Mouse (Mus musculus): ENCODE measurements at regions not wholly inside any gene's neighbourhood (a gene's known extent, or its start where the extent isn't known, plus 50 kb on each side); places are given as distances from the start of the nearest gene placed in this dataset.

DNA sequence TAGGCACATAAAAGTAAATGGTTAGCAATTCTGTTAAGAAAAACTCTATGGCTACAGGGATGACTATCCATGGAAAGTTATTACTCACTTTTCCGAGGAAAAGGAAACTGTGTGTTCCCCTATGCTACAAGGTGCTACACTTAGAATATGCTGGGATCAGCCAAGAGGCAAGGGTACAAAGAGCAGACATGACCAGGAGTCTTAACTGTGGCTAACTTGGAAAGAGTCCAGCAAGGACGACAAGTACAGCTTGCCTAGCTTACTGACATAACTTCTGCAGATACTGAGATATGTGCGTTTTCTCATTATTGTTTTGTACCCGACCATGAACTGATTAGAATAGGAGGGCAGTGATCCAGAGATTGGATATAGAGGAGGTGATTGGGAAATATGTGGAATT lies 296.4 kb downstream of the Gm16223 start:
- no peaks in the 10 kb centered on the region for H3K36me3 ChIP-seq (ENCODE audit: control insufficient read depth, insufficient read depth, low read length)
- no peaks in the 10 kb centered on the region for H3K9me3 ChIP-seq (ENCODE audit: control insufficient read depth, low read length)
- ATAC-seq (ENCODE audit: low FRiP score) (no peak), DNase-seq (ENCODE audit: low spot score) (no peak)
- H3K27ac ChIP-seq (ENCODE audit: low read depth, low read length), result no peak overlapping the region
- no peak overlapping the region for H3K4me2 ChIP-seq (replicated peaks; ENCODE audit: low read depth, low read length)
- H3K9ac ChIP-seq (ENCODE audit: low read depth, low read length), result no peak overlapping the region
- no peaks in the 10 kb centered on the region for H3K4me1 ChIP-seq (replicated peaks; ENCODE audit: control insufficient read depth, insufficient read depth, low read length)
- WGBS, result 84% methylated on average over 4 of the region's 4 CpGs
- no peak overlapping the region for H3K4me3 ChIP-seq (ENCODE audit: low read depth, low read length)
- H3K27me3 ChIP-seq (ENCODE audit: control insufficient read depth, insufficient read depth, low read length), result no peaks in the 10 kb centered on the region

- no peak overlapping the region for H3K4me2 ChIP-seq (replicated peaks; ENCODE audit: low read depth, low read length)
- no peak overlapping the region for H3K4me3 ChIP-seq (ENCODE audit: low read depth, low read length)
- no peaks in the 10 kb centered on the region for H3K9me3 ChIP-seq (ENCODE audit: control insufficient read depth, low read length)
- no peak for DNase-seq (ENCODE audit: low spot score)
- H3K36me3 ChIP-seq (ENCODE audit: control insufficient read depth, insufficient read depth, low read length), result no peaks in the 10 kb centered on the region
- no peak overlapping the region for H3K27ac ChIP-seq (ENCODE audit: low read depth, low read length)
- ATAC-seq (ENCODE audit: low FRiP score), result no peak
- H3K9ac ChIP-seq (ENCODE audit: low read depth, low read length), result no peak overlapping the region
- H3K4me1 ChIP-seq (replicated peaks; ENCODE audit: control insufficient read depth, insufficient read depth, low read length), result no peaks in the 10 kb centered on the region
- H3K27me3 ChIP-seq (ENCODE audit: control insufficient read depth, insufficient read depth, low read length), result no peaks in the 10 kb centered on the region
- WGBS, result 94% methylated on average over 1 of the region's 1 CpGs
These were observed 320.2 kb downstream of the Gm16223 start for GRCm38 (mm10) chr5:42387959-42388358.

DNA sequence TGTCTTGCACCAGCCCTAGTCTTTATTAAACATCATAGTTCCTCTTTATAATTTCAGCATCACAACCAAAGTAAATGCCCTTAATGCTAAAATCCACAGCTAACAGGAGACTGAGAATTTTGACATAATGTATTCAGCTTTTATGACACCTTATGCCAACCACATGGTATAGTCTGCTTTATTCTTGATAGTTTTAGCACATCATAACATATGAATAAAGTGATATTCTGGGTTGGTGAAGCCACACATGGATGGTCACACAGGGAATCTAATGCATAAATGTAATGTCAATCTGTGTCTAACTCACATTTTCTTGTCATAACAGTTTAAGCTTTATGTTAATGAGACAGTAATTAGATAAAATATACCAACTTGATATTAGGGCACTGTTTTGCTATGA lies 328.9 kb downstream of the Gm16223 start:
- DNase-seq (ENCODE audit: low spot score) (no peak), ATAC-seq (ENCODE audit: low FRiP score) (no peak)
- Histone ChIP-seq H3K9me3 (ENCODE audit: control insufficient read depth, low read length) (no peaks in the 10 kb centered on the region), H3K4me2 (replicated peaks; ENCODE audit: low read depth, low read length) (no peak overlapping the region), H3K36me3 (ENCODE audit: control insufficient read depth, insufficient read depth, low read length) (no peaks in the 10 kb centered on the region), H3K27me3 (ENCODE audit: control insufficient read depth, insufficient read depth, low read length) (no peaks in the 10 kb centered on the region), H3K4me1 (replicated peaks; ENCODE audit: control insufficient read depth, insufficient read depth, low read length) (no peaks in the 10 kb centered on the region), H3K27ac (ENCODE audit: low read depth, low read length) (no peak overlapping the region), H3K4me3 (ENCODE audit: low read depth, low read length) (no peak overlapping the region), H3K9ac (ENCODE audit: low read depth, low read length) (no peak overlapping the region)

DNA sequence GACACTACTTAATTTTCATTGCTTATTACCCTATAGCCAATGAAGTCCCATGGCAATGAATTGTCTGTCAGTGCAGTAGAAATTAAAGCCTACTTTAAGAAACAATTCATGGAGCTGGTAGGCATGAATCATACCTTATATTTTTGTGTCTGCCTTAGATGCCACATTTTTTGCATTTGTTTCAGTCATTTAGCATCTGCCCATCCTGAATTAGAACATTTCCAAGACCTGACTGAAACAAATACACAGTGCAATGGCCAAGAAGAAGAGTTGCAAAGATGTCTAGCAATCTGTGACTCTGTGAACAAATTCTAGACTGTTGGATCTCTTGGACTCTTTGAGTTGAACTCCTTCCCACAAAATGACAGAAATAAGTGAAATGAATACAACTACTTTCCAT lies 342.2 kb downstream of the Gm16223 start:
- ATAC-seq (ENCODE audit: low FRiP score), result no peak
- H3K27me3 ChIP-seq (ENCODE audit: control insufficient read depth, insufficient read depth, low read length), result no peaks in the 10 kb centered on the region
- H3K4me3 ChIP-seq (ENCODE audit: low read depth, low read length), result no peak overlapping the region
- no peak for DNase-seq (ENCODE audit: low spot score)
- no peak overlapping the region for H3K27ac ChIP-seq (ENCODE audit: low read depth, low read length)
- H3K4me1 ChIP-seq (replicated peaks; ENCODE audit: control insufficient read depth, insufficient read depth, low read length), result no peaks in the 10 kb centered on the region
- H3K9ac ChIP-seq (ENCODE audit: low read depth, low read length), result no peak overlapping the region
- H3K36me3 ChIP-seq (ENCODE audit: control insufficient read depth, insufficient read depth, low read length), result no peaks in the 10 kb centered on the region
- H3K4me2 ChIP-seq (replicated peaks; ENCODE audit: low read depth, low read length), result no peak overlapping the region
- no peaks in the 10 kb centered on the region for H3K9me3 ChIP-seq (ENCODE audit: control insufficient read depth, low read length)

DNA sequence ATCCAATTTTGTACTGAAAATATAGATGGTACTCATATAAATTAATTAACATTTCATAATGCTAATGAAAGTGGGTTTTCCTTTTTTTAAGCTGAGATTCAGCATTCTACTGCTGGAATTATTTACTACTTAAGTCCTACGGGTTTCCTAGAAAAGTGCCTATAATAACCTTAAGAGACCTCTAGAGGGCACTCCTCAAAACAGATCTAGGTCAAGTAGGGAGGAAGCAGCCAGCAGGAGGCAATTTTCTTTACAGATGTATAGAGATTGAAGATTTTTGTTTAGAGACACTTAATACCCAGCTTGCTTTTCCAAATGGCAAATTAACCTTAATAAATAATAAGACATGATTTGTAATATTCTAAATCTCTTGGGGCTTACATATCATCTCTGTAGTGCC lies 344.5 kb downstream of the Gm16223 start:
- Histone ChIP-seq H3K4me2 (replicated peaks; ENCODE audit: low read depth, low read length) (no peak overlapping the region), H3K9me3 (ENCODE audit: control insufficient read depth, low read length) (no peaks in the 10 kb centered on the region), H3K4me1 (replicated peaks; ENCODE audit: control insufficient read depth, insufficient read depth, low read length) (no peaks in the 10 kb centered on the region), H3K27ac (ENCODE audit: low read depth, low read length) (no peak overlapping the region), H3K9ac (ENCODE audit: low read depth, low read length) (no peak overlapping the region), H3K27me3 (ENCODE audit: control insufficient read depth, insufficient read depth, low read length) (no peaks in the 10 kb centered on the region), H3K36me3 (ENCODE audit: control insufficient read depth, insufficient read depth, low read length) (no peaks in the 10 kb centered on the region), H3K4me3 (ENCODE audit: low read depth, low read length) (no peak overlapping the region)
- DNase-seq (ENCODE audit: low spot score) (peak; percentile 30), ATAC-seq (ENCODE audit: low FRiP score) (no peak)
- WGBS, result 28% methylated on average over 1 of the region's 1 CpGs

GRCm38 (mm10) chr5:42425902-42426301 lies 358.1 kb downstream of the Gm16223 start:
- H3K4me3 ChIP-seq (ENCODE audit: low read depth, low read length), result no peak overlapping the region
- H3K4me2 ChIP-seq (replicated peaks; ENCODE audit: low read depth, low read length), result no peak overlapping the region
- DNase-seq (ENCODE audit: low spot score) (no peak), ATAC-seq (ENCODE audit: low FRiP score) (no peak)
- WGBS, result 83% methylated on average over 3 of the region's 3 CpGs
- H3K9me3 ChIP-seq (ENCODE audit: control insufficient read depth, low read length), result no peaks in the 10 kb centered on the region
- no peaks in the 10 kb centered on the region for H3K27me3 ChIP-seq (ENCODE audit: control insufficient read depth, insufficient read depth, low read length)
- no peaks in the 10 kb centered on the region for H3K4me1 ChIP-seq (replicated peaks; ENCODE audit: control insufficient read depth, insufficient read depth, low read length)
- H3K9ac ChIP-seq (ENCODE audit: low read depth, low read length), result no peak overlapping the region
- H3K36me3 ChIP-seq (ENCODE audit: control insufficient read depth, insufficient read depth, low read length), result no peaks in the 10 kb centered on the region
- H3K27ac ChIP-seq (ENCODE audit: low read depth, low read length), result no peak overlapping the region

- no peaks in the 10 kb centered on the region for H3K36me3 ChIP-seq (ENCODE audit: control insufficient read depth, insufficient read depth, low read length)
- H3K4me1 ChIP-seq (replicated peaks; ENCODE audit: control insufficient read depth, insufficient read depth, low read length), result no peaks in the 10 kb centered on the region
- ATAC-seq (ENCODE audit: low FRiP score) (no peak), DNase-seq (ENCODE audit: low spot score) (no peak)
- 87% methylated on average over 3 of the region's 3 CpGs for WGBS
- H3K27me3 ChIP-seq (ENCODE audit: control insufficient read depth, insufficient read depth, low read length), result no peaks in the 10 kb centered on the region
- no peak overlapping the region for H3K4me3 ChIP-seq (ENCODE audit: low read depth, low read length)
- no peak overlapping the region for H3K27ac ChIP-seq (ENCODE audit: low read depth, low read length)
- H3K9me3 ChIP-seq (ENCODE audit: control insufficient read depth, low read length), result no peaks in the 10 kb centered on the region
- H3K9ac ChIP-seq (ENCODE audit: low read depth, low read length), result no peak overlapping the region
- no peak overlapping the region for H3K4me2 ChIP-seq (replicated peaks; ENCODE audit: low read depth, low read length)
These were observed 365.4 kb downstream of the Gm16223 start for GRCm38 (mm10) chr5:42433147-42433546.

GRCm38 (mm10) chr5:42448644-42449043 lies 380.9 kb downstream of the Gm16223 start:
- ATAC-seq (ENCODE audit: low FRiP score), result no peak
- H3K9ac ChIP-seq (ENCODE audit: low read depth, low read length), result no peak overlapping the region
- no peaks in the 10 kb centered on the region for H3K27me3 ChIP-seq (ENCODE audit: control insufficient read depth, insufficient read depth, low read length)
- H3K27ac ChIP-seq (ENCODE audit: low read depth, low read length), result no peak overlapping the region
- no peak overlapping the region for H3K4me2 ChIP-seq (replicated peaks; ENCODE audit: low read depth, low read length)
- no peak for DNase-seq (ENCODE audit: low spot score)
- no peak overlapping the region for H3K4me3 ChIP-seq (ENCODE audit: low read depth, low read length)
- no peaks in the 10 kb centered on the region for H3K9me3 ChIP-seq (ENCODE audit: control insufficient read depth, low read length)
- H3K36me3 ChIP-seq (ENCODE audit: control insufficient read depth, insufficient read depth, low read length), result no peaks in the 10 kb centered on the region
- no peaks in the 10 kb centered on the region for H3K4me1 ChIP-seq (replicated peaks; ENCODE audit: control insufficient read depth, insufficient read depth, low read length)
- WGBS, result 81% methylated on average over 2 of the region's 2 CpGs

DNA sequence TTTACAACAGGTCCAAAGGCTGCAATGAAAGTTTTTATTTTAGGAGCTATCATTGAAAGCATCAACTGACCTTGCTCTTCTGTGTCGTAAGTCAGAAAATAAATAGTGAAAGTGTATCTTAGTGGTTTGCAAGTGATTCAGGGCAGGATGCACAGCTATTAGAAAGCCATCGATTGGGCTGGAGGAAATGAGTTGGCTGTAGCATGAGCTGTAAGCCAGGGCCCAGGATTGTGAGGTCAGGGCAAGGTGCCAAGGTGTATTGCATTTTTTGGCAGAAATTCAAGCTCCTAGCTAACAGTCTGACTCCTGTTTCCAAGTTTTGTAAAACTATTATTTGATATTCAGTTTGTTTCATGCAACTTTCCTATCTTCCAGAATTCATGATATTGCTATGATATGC lies 381.8 kb downstream of the Gm16223 start:
- H3K4me1 ChIP-seq (replicated peaks; ENCODE audit: control insufficient read depth, insufficient read depth, low read length), result no peaks in the 10 kb centered on the region

More for the DNA sequence above, 381.8 kb downstream of the Gm16223 start:
- Histone ChIP-seq H3K36me3 (ENCODE audit: control insufficient read depth, insufficient read depth, low read length) (no peaks in the 10 kb centered on the region), H3K27me3 (ENCODE audit: control insufficient read depth, insufficient read depth, low read length) (no peaks in the 10 kb centered on the region), H3K27ac (ENCODE audit: low read depth, low read length) (no peak overlapping the region), H3K9ac (ENCODE audit: low read depth, low read length) (no peak overlapping the region), H3K4me2 (replicated peaks; ENCODE audit: low read depth, low read length) (no peak overlapping the region), H3K9me3 (ENCODE audit: control insufficient read depth, low read length) (no peaks in the 10 kb centered on the region), H3K4me3 (ENCODE audit: low read depth, low read length) (no peak overlapping the region)
- no peak for ATAC-seq (ENCODE audit: low FRiP score)
- 89% methylated on average over 2 of the region's 2 CpGs for WGBS
- DNase-seq (ENCODE audit: low spot score), result no peak

Data from hindbrain, embryonic 11.5 days (tissue).